Comparison of ENCODE assay signal across 28 mouse cellular contexts in genomic region chr3:118850613-118851527, GRCm38 (mm10).
DNase-seq lines count a peak whose midpoint lies in the region; ATAC-seq and TF ChIP-seq lines count a peak whose summit lies in the region.
"Had no signal": no experiment of that assay in that cellular context is flagged by ENCODE, and none has a peak within 500 bp of the region (broad histone marks: within the 10 kb centered on the region; RNA-seq: fewer than 3 reads in every experiment).

No protein-coding gene starts in this region.

- no peak overlapping the region for H3K4me3 ChIP-seq in kidney, postnatal 0 days (replicated peaks; ENCODE audit: low read depth, low read length)
- H3K4me3 ChIP-seq in kidney, embryonic 14.5 days (ENCODE audit: low read length) = no peak overlapping the region
- H3K4me3 ChIP-seq in midbrain, embryonic 11.5 days (ENCODE audit: low read depth, low read length) = no peak overlapping the region
- H3K4me3 ChIP-seq in midbrain, postnatal 0 days (ENCODE audit: low read depth, low read length) = no peak overlapping the region
- H3K4me3 ChIP-seq: embryonic facial prominence, embryonic 12.5 days; layer of hippocampus, adult 2 months; lung, embryonic 15.5 days; neural tube, embryonic 13.5 days had no signal

- TF ChIP-seq CTCF in kidney, postnatal 0 days (IDR thresholded peaks at IDR 0.05; ENCODE audit: low read depth) = no peak
- no peak for TF ChIP-seq CTCF in midbrain, postnatal 0 days (IDR thresholded peaks at IDR 0.05)

- ATAC-seq in kidney, postnatal 0 days (replicated peaks; ENCODE audit: low FRiP score, low read depth) = no peak
- no peak for ATAC-seq in kidney, embryonic 14.5 days (ENCODE audit: low FRiP score, low TSS enrichment)
- peak; percentile 83 for ATAC-seq in midbrain, embryonic 11.5 days (ENCODE audit: low FRiP score)
- ATAC-seq in midbrain, postnatal 0 days (ENCODE audit: low FRiP score) = no peak
- ATAC-seq: activated CD4-positive, CD25-positive, alpha-beta regulatory T cell, adult 4 months; forebrain, postnatal 0 days; intestine, embryonic 16.5 days had no signal

- peak; percentile 8 for DNase-seq in embryo, embryonic 10.5 days (ENCODE audit: low spot score)
- no peak for DNase-seq in embryo, embryonic 10 days (ENCODE audit: low spot score)
- DNase-seq in heart, postnatal 10 days = peak; percentile 1 to 3
- DNase-seq in heart, postnatal 14 days = no peak
- peak; percentile 59 for DNase-seq in kidney, postnatal 0 days (ENCODE audit: low spot score)
- DNase-seq in midbrain, embryonic 11.5 days (ENCODE audit: low spot score, missing footprints) = no peak
- no peak for DNase-seq in midbrain, postnatal 0 days (ENCODE audit: low spot score)
- DNase-seq: adrenal gland, adult 2 months; adrenal gland, postnatal 36 days; cerebellum, adult 2 months; cerebellum, postnatal 14 days; forebrain, postnatal 0 days; kidney, adult 9 months; left cerebral cortex, postnatal 4 days; liver; right cerebral cortex, postnatal 4 days; thymus, adult 18-20 months; thymus, postnatal 25 days had no signal

- no peak overlapping the region for H3K9ac ChIP-seq in kidney, postnatal 0 days (ENCODE audit: low read depth, low read length)
- H3K9ac ChIP-seq in kidney, embryonic 14.5 days (ENCODE audit: low read depth, low read length) = no peak overlapping the region
- H3K9ac ChIP-seq in midbrain, embryonic 11.5 days (ENCODE audit: low read length) = no peak overlapping the region
- no peak overlapping the region for H3K9ac ChIP-seq in midbrain, postnatal 0 days (replicated peaks; ENCODE audit: low read length, poor library complexity, severe bottlenecking)
- H3K9ac ChIP-seq: embryonic facial prominence, embryonic 12.5 days; forebrain, postnatal 0 days; liver, embryonic 14.5 days; lung, embryonic 15.5 days; neural tube, embryonic 13.5 days had no signal

- intact Hi-C loops in heart, postnatal 10 days (cut with DNase I) = no loop called here
- intact Hi-C loops in heart, postnatal 14 days (cut with DNase I) = no loop called here

- no peaks in the 10 kb centered on the region for H3K4me1 ChIP-seq in kidney, postnatal 0 days (replicated peaks; ENCODE audit: insufficient read depth, low read length)
- H3K4me1 ChIP-seq in kidney, embryonic 14.5 days (ENCODE audit: control insufficient read depth, insufficient read depth, low read length) = no peaks in the 10 kb centered on the region
- 0 out of 2 replicates have a peak, but pooled peaks cover 3% of the 10 kb centered on the region for H3K4me1 ChIP-seq in midbrain, embryonic 11.5 days (ENCODE audit: control insufficient read depth, insufficient read depth, low read length)
- no peaks in the 10 kb centered on the region for H3K4me1 ChIP-seq in midbrain, postnatal 0 days (ENCODE audit: insufficient read depth, low read length)
- H3K4me1 ChIP-seq: lung, embryonic 15.5 days; neural tube, embryonic 13.5 days had no signal

- no peaks in the 10 kb centered on the region for H3K9me3 ChIP-seq in kidney, postnatal 0 days (replicated peaks; ENCODE audit: low read length)
- H3K9me3 ChIP-seq in kidney, embryonic 14.5 days (ENCODE audit: control insufficient read depth, low read length) = no peaks in the 10 kb centered on the region
- H3K9me3 ChIP-seq in midbrain, embryonic 11.5 days (ENCODE audit: control insufficient read depth, low read length) = no peaks in the 10 kb centered on the region
- H3K9me3 ChIP-seq in midbrain, postnatal 0 days (ENCODE audit: low read length) = no peaks in the 10 kb centered on the region
- H3K9me3 ChIP-seq: embryonic facial prominence, embryonic 12.5 days; lung, embryonic 15.5 days; neural tube, embryonic 13.5 days had no signal

- no peaks in the 10 kb centered on the region for H3K27me3 ChIP-seq in kidney, postnatal 0 days (ENCODE audit: insufficient read depth, low read length)
- no peaks in the 10 kb centered on the region for H3K27me3 ChIP-seq in kidney, embryonic 14.5 days (ENCODE audit: control insufficient read depth, insufficient read depth, low read length)
- no peaks in the 10 kb centered on the region for H3K27me3 ChIP-seq in midbrain, embryonic 11.5 days (ENCODE audit: control insufficient read depth, insufficient read depth, low read length)
- H3K27me3 ChIP-seq in midbrain, postnatal 0 days (ENCODE audit: insufficient read depth, low read length) = no peaks in the 10 kb centered on the region
- H3K27me3 ChIP-seq: CH12.LX; embryonic facial prominence, embryonic 12.5 days; lung, embryonic 15.5 days; neural tube, embryonic 13.5 days had no signal

- H3K4me2 ChIP-seq in kidney, postnatal 0 days (ENCODE audit: low read length) = no peak overlapping the region
- no peak overlapping the region for H3K4me2 ChIP-seq in kidney, embryonic 14.5 days (replicated peaks; ENCODE audit: low read depth, low read length)
- no peak overlapping the region for H3K4me2 ChIP-seq in midbrain, embryonic 11.5 days
- no peak overlapping the region for H3K4me2 ChIP-seq in midbrain, postnatal 0 days (ENCODE audit: low read depth, low read length, poor library complexity, severe bottlenecking)
- H3K4me2 ChIP-seq: embryonic facial prominence, embryonic 12.5 days; lung, embryonic 15.5 days; neural tube, embryonic 13.5 days had no signal

- no peak overlapping the region for H3K27ac ChIP-seq in kidney, postnatal 0 days
- H3K27ac ChIP-seq in kidney, embryonic 14.5 days (ENCODE audit: low read depth, low read length) = no peak overlapping the region
- 0 out of 2 replicates have a peak overlapping the region, but pooled peaks have one; percentile 21 for H3K27ac ChIP-seq in midbrain, embryonic 11.5 days (ENCODE audit: low read depth, low read length)
- no peak overlapping the region for H3K27ac ChIP-seq in midbrain, postnatal 0 days (ENCODE audit: low read depth, low read length)
- H3K27ac ChIP-seq: embryonic facial prominence, embryonic 12.5 days; layer of hippocampus, adult 2 months; liver, embryonic 14.5 days; lung, embryonic 15.5 days; neural tube, embryonic 13.5 days; stomach, postnatal 0 days had no signal

- no peaks in the 10 kb centered on the region for H3K36me3 ChIP-seq in kidney, postnatal 0 days (ENCODE audit: insufficient read depth, low read length)
- no peaks in the 10 kb centered on the region for H3K36me3 ChIP-seq in kidney, embryonic 14.5 days (ENCODE audit: control insufficient read depth, insufficient read depth, low read length)
- H3K36me3 ChIP-seq in midbrain, embryonic 11.5 days (ENCODE audit: control insufficient read depth, insufficient read depth, low read length) = no peaks in the 10 kb centered on the region
- H3K36me3 ChIP-seq in midbrain, postnatal 0 days (ENCODE audit: insufficient read depth, low read length) = no peaks in the 10 kb centered on the region
- H3K36me3 ChIP-seq: embryonic facial prominence, embryonic 12.5 days; lung, embryonic 15.5 days; neural tube, embryonic 13.5 days had no signal

- 53% methylated on average over 4 of the region's 4 CpGs for WGBS in kidney, postnatal 0 days
- WGBS in kidney, embryonic 14.5 days = 43% methylated on average over 4 of the region's 4 CpGs
- WGBS in midbrain, embryonic 11.5 days = 10% methylated on average over 4 of the region's 4 CpGs
- WGBS in midbrain, postnatal 0 days = 16% methylated on average over 4 of the region's 4 CpGs

Comparison
In these comparisons a context has a peak if more than half of its experiments do, and no peak if none do; other contexts are left out.
1. DNase-seq: peak in embryo, embryonic 10.5 days (single experiment), heart, postnatal 10 days (2 of 2) and kidney, postnatal 0 days (single experiment); none in embryo, embryonic 10 days (single experiment), heart, postnatal 14 days (0 of 2), midbrain, embryonic 11.5 days (single experiment) and midbrain, postnatal 0 days (single experiment).